8 mouse cellular contexts compared by ENCODE assay signal in genomic region chrX:36456031-36456430, GRCm38 (mm10). TPM values are rescaled to one million over a fixed set of nuclear protein-coding genes. Genes with fewer than 3 reads are reported as not detected.
DNase-seq lines count a peak whose midpoint lies in the region; ATAC-seq and TF ChIP-seq lines count a peak whose summit lies in the region.

No protein-coding gene starts in this region.

- peak; percentile 15 to 31 for DNase-seq in adrenal gland, adult 18-20 months (ENCODE audit: low spot score in 2 of 2)
- DNase-seq in adrenal gland, adult 8-10 months: no peak
- DNase-seq in layer of hippocampus, adult 11-12 months (ENCODE audit: low spot score): peak; percentile 8
- DNase-seq in layer of hippocampus, adult 9-11 months: no peak
- DNase-seq in embryo, embryonic 10.5 days (ENCODE audit: low spot score): peak; percentile 52
- DNase-seq in lung, postnatal 14 days: peak; percentile 23

- no peaks in the 10 kb centered on the region for H3K36me3 ChIP-seq in E14TG2a.4 (ENCODE audit: insufficient read depth, low read length)

- ATAC-seq in erythroblast, adult 5-6 weeks (replicated peaks; ENCODE audit: low FRiP score, poor library complexity, severe bottlenecking): no peak

- no peak overlapping the region for H3K4me3 ChIP-seq in E14TG2a.4 (replicated peaks; ENCODE audit: low read length)

- no peaks in the 10 kb centered on the region for H3K9me3 ChIP-seq in E14TG2a.4 (ENCODE audit: low read length)

- H3K4me1 ChIP-seq in E14TG2a.4 (replicated peaks; ENCODE audit: low read depth, low read length): no peaks in the 10 kb centered on the region

- peak; percentile 88 for TF ChIP-seq CTCF in E14TG2a.4 (conservative IDR thresholded peaks at IDR 0.05; ENCODE audit: low read length)

- no peaks in the 10 kb centered on the region for H3K27me3 ChIP-seq in E14TG2a.4 (ENCODE audit: insufficient read depth, low read length)

RNA-seq across cellular contexts. Expression of gene Gm14569, which starts 35.6 kb away (rescaled TPM):
- total RNA-seq in adrenal gland, adult 18-20 months (2021): under 1 TPM in 1 of 2 experiments, not detected in 1; 0.76 TPM
- total RNA-seq in adrenal gland, adult 8-10 months (2022): under 1 TPM in 2 of 4 experiments, not detected in 2; 0.28 to 0.61 TPM
- total RNA-seq in erythroblast, adult 5-6 weeks (2015; ENCODE audit: low replicate concordance): not detected in 2 replicates
- total RNA-seq in erythroblast, adult 5-6 weeks (2017; ENCODE audit: low replicate concordance): not detected in 2 replicates

RNA-seq across cellular contexts. Expression of gene Gm6268, which starts 55.0 kb away (rescaled TPM):
- not detected for total RNA-seq in adrenal gland, adult 18-20 months (2021)
- not detected for total RNA-seq in adrenal gland, adult 8-10 months (2022)
- not detected in 2 replicates for total RNA-seq in erythroblast, adult 5-6 weeks (2015; ENCODE audit: low replicate concordance)
- total RNA-seq in erythroblast, adult 5-6 weeks (2017; ENCODE audit: low replicate concordance): not detected in 2 replicates

Comparison
In these comparisons a context has a peak if more than half of its experiments do, and no peak if none do; other contexts are left out.
1. DNase-seq: peak in adrenal gland, adult 18-20 months (2 of 2), layer of hippocampus, adult 11-12 months (single experiment), embryo, embryonic 10.5 days (single experiment) and lung, postnatal 14 days (single experiment); none in adrenal gland, adult 8-10 months (single experiment) and layer of hippocampus, adult 9-11 months (single experiment).